Mouse (Mus musculus) CD4-positive, CD25-positive, alpha-beta regulatory T cell, adult 2 months (primary cell): ENCODE results near the gene Ginm1.
A peak's percentile ranks its signal among the peaks of the same experiment; 100 is the strongest.

Source experiments
- DNase-seq: peaks from one replicate; pipeline ENCODE4 v3.0.0-alpha.2; 2012; ENCODE audit warnings: low read depth, low spot score

The Ginm1 gene

DNA sequence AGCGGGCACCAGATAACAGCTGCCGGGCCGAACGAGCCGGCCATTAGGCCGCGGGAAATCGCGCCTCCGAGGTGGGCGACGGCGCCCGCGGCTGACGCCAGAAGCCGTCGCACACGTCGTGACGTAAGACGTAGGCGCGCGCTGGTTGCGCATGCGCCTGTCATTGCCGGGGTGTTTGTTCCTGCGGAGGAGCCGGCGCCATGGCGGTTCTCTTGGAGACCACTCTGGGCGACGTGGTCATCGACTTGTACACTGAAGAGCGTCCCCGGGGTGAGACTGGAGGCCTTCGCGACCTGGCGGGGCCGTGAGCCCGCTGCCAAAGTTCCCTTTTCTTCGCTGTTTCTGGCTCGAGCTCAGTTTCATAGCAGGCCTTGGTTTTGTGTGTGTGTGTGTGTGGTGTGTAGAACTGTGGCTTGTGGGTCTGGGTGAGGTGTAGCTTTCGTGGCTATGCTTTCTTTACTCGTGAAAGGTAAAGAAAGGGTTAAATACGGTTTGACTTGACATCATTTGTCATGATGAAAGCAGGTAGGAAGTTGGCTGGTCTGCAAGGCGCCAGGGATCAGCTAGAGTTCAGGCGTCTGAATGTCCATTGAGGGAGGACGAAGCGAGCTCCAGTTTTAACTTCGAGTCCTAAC is at the start of gene Ginm1, which contains the start of gene Ppil4:
TSS of gene Ginm1 (minus strand) at position 74 of the 635 bp plus-strand sequence.
TSS of gene Ppil4 (plus strand) at position 141 of the 635 bp plus-strand sequence.
- peak; percentile 96 for DNase-seq

- DNase-seq: no peak
Measured at GRCm38 (mm10) chr10:7841571-7842080, 49.0 kb upstream of the Ginm1 start.

GRCm38 (mm10) chr10:7840785-7841184 is 48.2 kb upstream of the Ginm1 start:
- no peak for DNase-seq

GRCm38 (mm10) chr10:7840353-7840733 is 47.7 kb upstream of the Ginm1 start:
- DNase-seq: no peak

DNA sequence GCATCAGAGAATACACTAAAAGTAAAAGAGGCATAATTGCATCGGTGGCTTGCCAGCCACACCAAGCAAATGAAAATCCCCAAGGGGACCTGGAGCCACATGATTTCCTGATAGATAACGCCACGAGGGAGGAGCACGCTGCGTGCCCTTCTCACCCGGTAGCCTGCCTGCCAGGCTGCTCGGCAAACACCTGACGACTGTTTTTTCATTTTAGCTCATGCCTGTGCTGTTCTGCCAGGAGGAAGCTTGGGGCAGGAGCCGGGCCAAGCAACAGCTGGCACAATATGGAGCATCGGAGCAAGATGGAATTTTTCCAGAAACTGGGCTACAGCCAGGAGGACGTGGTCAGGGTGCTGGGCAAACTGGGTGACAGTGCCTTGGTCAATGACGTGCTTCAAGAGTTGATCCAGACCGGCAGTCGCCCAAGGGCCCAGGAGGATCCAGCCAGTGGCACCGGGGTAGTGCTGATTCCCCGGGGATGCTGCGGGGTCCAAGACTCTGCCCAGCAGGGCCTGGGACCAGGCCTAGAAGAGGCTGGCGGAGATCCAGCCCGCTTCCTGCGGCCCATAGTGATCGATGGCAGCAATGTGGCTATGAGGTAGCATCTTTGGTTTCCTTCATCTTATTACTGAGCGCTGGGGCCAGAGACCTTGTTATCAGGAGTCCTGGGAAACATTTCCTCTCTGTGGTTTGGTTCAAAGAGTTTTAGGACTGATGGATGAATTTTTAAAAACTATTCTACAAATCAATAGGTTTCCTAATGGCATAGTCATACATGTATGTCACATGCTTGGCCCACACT is 47.1 kb upstream of the Ginm1 start:
- peak; percentile 84 for DNase-seq

DNA sequence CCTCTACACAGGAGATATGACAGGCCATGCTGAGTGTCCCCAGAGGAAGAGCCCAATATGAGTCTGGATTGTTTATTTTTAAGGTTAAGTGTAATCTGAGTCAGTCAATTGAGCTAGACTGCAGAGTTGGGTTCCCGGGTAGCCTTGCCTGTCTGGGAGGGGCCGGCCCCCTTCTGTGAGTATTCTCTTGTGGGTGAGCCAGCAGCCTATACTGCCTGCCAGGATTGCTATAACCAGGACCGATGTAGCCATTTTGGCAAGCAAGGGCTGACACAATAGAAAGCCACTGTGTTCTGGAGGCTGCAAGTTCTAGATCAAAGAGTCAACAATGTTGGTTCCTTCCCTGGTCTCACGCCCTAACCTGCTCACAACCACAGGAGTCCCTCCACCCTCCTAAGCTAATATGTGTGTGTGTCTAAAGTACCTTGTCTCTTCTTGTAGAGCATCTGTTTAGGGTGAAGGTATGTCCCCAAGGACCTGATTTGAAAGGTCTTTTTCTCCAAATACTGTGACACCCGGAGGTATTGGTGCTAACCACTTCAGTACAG is 46.3 kb upstream of the Ginm1 start:
- DNase-seq: peak; percentile 54

GRCm38 (mm10) chr10:7838036-7838435 is 45.4 kb upstream of the Ginm1 start:
- peak; percentile 52 for DNase-seq

GRCm38 (mm10) chr10:7837446-7837845 is 44.8 kb upstream of the Ginm1 start:
- DNase-seq: no peak

- no peak for DNase-seq
Measured at GRCm38 (mm10) chr10:7836902-7837301, 44.3 kb upstream of the Ginm1 start.

GRCm38 (mm10) chr10:7834671-7835225 is 42.1 kb upstream of the Ginm1 start:
- DNase-seq: peak; percentile 58

GRCm38 (mm10) chr10:7833377-7834165 is 40.9 kb upstream of the Ginm1 start:
- peak; percentile 59 for DNase-seq

DNA sequence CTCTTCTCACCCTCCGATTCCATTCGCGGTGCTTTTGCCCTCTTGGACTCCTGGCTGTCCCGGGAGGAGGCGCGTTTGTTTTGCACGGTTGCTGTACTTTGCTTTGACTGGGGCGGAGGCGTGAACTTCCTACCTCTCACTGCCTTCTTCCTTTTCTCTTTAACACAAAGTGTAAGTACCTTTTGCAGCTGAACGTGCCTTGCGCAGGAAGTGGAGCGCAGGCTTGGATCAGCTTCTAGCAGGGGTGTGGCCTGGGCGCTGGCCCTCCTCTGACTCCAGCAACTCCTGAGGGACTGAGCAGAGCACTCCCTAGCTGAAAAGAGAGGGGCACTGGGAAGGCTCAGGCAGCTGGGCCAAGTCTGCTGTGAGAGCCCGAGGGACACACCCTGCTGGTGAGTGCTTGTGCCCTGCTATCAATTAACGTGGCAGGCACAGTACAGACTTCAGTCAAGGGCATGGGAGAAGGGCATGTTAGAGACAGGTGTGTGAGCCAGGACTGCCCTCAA is 39.6 kb upstream of the Ginm1 start, which contains the start of gene Zc3h12d:
TSS of gene Zc3h12d (plus strand) at position 300 of the 506 bp plus-strand sequence.
- DNase-seq: peak; percentile 83

- peak; percentile 78 for DNase-seq
Measured at GRCm38 (mm10) chr10:7826106-7826505, 33.5 kb upstream of the Ginm1 start.

DNA sequence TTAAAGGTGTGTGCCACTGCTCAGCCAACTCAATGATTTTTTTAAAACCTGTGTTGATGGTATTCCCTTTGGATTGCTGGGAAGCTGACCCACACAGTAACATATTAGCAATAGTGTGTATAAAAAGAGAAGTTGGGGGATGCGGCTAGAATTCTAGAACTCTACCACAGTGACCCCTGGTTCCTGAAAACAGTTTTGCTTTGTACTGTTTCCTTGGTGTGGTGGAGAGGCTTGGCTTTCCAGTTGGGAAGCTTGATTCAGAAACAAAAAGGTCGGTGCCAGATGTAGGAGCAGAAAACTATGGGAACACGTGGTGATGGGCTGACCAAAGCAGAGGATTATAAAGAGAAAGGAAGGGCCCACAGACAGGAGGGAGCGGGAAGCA is 32.6 kb upstream of the Ginm1 start:
- DNase-seq: no peak

GRCm38 (mm10) chr10:7824663-7825280 is 32.1 kb upstream of the Ginm1 start:
- DNase-seq: peak; percentile 87

GRCm38 (mm10) chr10:7821981-7822380 is 29.4 kb upstream of the Ginm1 start:
- no peak for DNase-seq

GRCm38 (mm10) chr10:7820171-7820570 is 27.5 kb upstream of the Ginm1 start:
- DNase-seq: no peak

DNA sequence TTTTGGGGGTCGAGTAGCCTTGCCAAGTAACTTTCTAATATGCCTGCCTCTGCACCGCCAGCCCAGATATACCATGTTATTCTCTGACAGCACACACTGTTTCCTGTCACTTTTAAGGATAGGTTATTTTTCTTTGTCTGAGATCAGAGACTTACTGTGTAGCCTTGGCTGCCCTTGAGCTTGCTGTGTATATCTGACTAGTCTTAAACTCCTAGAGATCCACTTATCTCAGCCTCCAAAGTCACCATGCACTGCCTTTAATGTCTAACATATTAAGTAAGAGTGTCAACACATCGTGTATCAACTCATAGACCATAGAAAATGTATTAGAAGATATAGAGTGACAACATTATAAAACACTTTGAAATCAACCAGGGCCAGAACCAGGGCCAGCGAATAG is 27.0 kb upstream of the Ginm1 start:
- peak; percentile 48 for DNase-seq

GRCm38 (mm10) chr10:7819156-7819555 is 26.5 kb upstream of the Ginm1 start:
- DNase-seq: no peak

GRCm38 (mm10) chr10:7818676-7819075 is 26.1 kb upstream of the Ginm1 start:
- no peak for DNase-seq

DNA sequence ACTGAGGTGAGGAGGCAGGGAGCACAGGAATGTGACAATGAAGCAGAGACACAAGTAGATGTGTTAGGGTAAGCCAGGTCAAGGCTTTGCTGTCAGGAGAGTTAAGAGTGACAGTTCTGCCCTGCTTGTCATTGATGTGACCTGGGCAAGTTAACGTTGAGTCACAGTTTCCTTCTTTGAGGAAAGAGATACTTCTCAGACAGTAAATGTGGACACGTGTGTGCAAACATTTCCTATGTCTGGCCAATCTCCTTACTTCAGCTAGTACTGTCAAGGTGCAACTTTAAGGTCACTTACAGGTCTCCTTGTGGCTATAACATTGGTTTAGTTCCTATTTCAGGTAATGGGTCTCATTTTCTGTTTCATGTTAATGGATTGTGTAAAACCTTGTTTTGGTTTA is 23.9 kb upstream of the Ginm1 start:
- peak; percentile 51 for DNase-seq
